Comparison of ENCODE assay signal across 8 mouse cellular contexts in the genomic region with DNA sequence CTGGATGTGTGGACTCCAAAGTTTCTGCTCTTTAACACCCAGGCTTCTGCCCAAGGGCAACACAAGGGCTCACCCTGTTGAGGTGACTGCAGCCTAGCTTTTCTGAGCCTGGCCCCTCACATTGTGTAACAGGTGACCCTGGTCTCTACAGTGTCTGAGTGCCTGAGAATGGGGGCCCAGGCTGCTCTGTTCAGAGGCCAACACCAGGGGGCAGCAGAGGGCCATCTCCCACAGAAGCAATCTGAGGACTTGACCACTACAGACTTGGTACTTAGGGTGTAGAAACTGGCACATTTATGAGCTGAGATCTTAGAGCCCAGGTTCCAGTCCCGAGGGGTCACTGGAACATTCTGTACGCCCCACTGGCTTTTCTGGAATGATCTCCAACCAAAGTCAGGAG. TPM values are rescaled to one million over a fixed set of nuclear protein-coding genes. Genes with fewer than 3 reads are reported as not detected.
A peak's percentile ranks its signal among the peaks of the same experiment; 100 is the strongest.
DNase-seq lines count a peak whose midpoint lies in the region; ATAC-seq and TF ChIP-seq lines count a peak whose summit lies in the region.

No protein-coding gene starts in this region.

- no peak for ATAC-seq in liver, embryonic 12.5 days
- peak; percentile 65 for ATAC-seq in granulocyte monocyte progenitor cell, adult 5-6 weeks (replicated peaks; ENCODE audit: poor library complexity, severe bottlenecking)
- peak; percentile 37; the same call in 1 of the 2 replicates for ATAC-seq in limb, embryonic 12.5 days (ENCODE audit: insufficient number of reproducible peaks, insufficient read depth, low FRiP score, low TSS enrichment, low read depth)
- peak; percentile 21; the same call in 1 of the 2 replicates for ATAC-seq in midbrain, postnatal 0 days (ENCODE audit: low FRiP score)

- H3K9ac ChIP-seq in liver, embryonic 12.5 days = no peak overlapping the region
- no peak overlapping the region for H3K9ac ChIP-seq in limb, embryonic 12.5 days (replicated peaks)
- no peak overlapping the region for H3K9ac ChIP-seq in midbrain, postnatal 0 days (replicated peaks; ENCODE audit: low read length, poor library complexity, severe bottlenecking)

- peaks cover 6% of the 10 kb centered on the region; the same call in 1 of the 2 replicates for H3K27me3 ChIP-seq in liver, embryonic 12.5 days (replicated peaks)
- no peaks in the 10 kb centered on the region for H3K27me3 ChIP-seq in kidney, adult 2 months (replicated peaks; ENCODE audit: control insufficient read depth, insufficient read depth, low read length)
- 0 out of 2 replicates have a peak, but pooled peaks cover 14% of the 10 kb centered on the region for H3K27me3 ChIP-seq in limb, embryonic 12.5 days
- H3K27me3 ChIP-seq in midbrain, postnatal 0 days (ENCODE audit: insufficient read depth, low read length) = no peaks in the 10 kb centered on the region

- H3K4me2 ChIP-seq in liver, embryonic 12.5 days = no peak overlapping the region
- no peak overlapping the region for H3K4me2 ChIP-seq in limb, embryonic 12.5 days
- H3K4me2 ChIP-seq in midbrain, postnatal 0 days (ENCODE audit: low read depth, low read length, poor library complexity, severe bottlenecking) = no peak overlapping the region

- H3K4me1 ChIP-seq in liver, embryonic 12.5 days = peaks cover 20% of the 10 kb centered on the region; the same call in 1 of the 2 replicates
- peaks cover 5% of the 10 kb centered on the region; the same call in 1 of the 2 replicates for H3K4me1 ChIP-seq in kidney, adult 2 months (ENCODE audit: control insufficient read depth, insufficient read depth, low read length)
- H3K4me1 ChIP-seq in limb, embryonic 12.5 days (replicated peaks) = peaks cover 24% of the 10 kb centered on the region
- H3K4me1 ChIP-seq in midbrain, postnatal 0 days (ENCODE audit: insufficient read depth, low read length) = no peaks in the 10 kb centered on the region

- H3K9me3 ChIP-seq in liver, embryonic 12.5 days (replicated peaks) = no peaks in the 10 kb centered on the region
- no peaks in the 10 kb centered on the region for H3K9me3 ChIP-seq in limb, embryonic 12.5 days
- no peaks in the 10 kb centered on the region for H3K9me3 ChIP-seq in midbrain, postnatal 0 days (ENCODE audit: low read length)

- DNase-seq in liver = peak; percentile 76
- peak; percentile 84 for DNase-seq in embryo, embryonic 10.5 days (ENCODE audit: low spot score)
- DNase-seq in kidney, adult 2 months = peak; percentile 80
- peak; percentile 65 for DNase-seq in midbrain, postnatal 0 days (ENCODE audit: low spot score)
- DNase-seq in spleen, postnatal 36 days (ENCODE audit: low spot score in 2 of 2) = peak; percentile 76 to 77

- no peak for TF ChIP-seq POLR2A in kidney, adult 2 months (IDR thresholded peaks at IDR 0.05; ENCODE audit: low read depth, low read length)

- peak; percentile 91 for TF ChIP-seq CTCF in kidney, adult 2 months (conservative IDR thresholded peaks at IDR 0.05; ENCODE audit: insufficient read depth, insufficient read length, low read depth, low read length)
- TF ChIP-seq CTCF in midbrain, postnatal 0 days (IDR thresholded peaks at IDR 0.05) = peak; percentile 97

- no peak overlapping the region for H3K4me3 ChIP-seq in liver, embryonic 12.5 days
- H3K4me3 ChIP-seq in kidney, adult 2 months (ENCODE audit: insufficient read depth, low read depth, low read length) = no peak overlapping the region
- H3K4me3 ChIP-seq in limb, embryonic 12.5 days (replicated peaks) = no peak overlapping the region
- H3K4me3 ChIP-seq in midbrain, postnatal 0 days (ENCODE audit: low read depth, low read length) = no peak overlapping the region

- no peak overlapping the region for H3K27ac ChIP-seq in liver, embryonic 12.5 days
- H3K27ac ChIP-seq in kidney, adult 2 months (ENCODE audit: insufficient read depth, low read depth, low read length) = no peak overlapping the region
- no peak overlapping the region for H3K27ac ChIP-seq in limb, embryonic 12.5 days
- H3K27ac ChIP-seq in midbrain, postnatal 0 days (ENCODE audit: low read depth, low read length) = no peak overlapping the region

- no peaks in the 10 kb centered on the region for H3K36me3 ChIP-seq in liver, embryonic 12.5 days
- H3K36me3 ChIP-seq in kidney, adult 2 months (ENCODE audit: control insufficient read depth, insufficient read depth, low read length) = no peaks in the 10 kb centered on the region
- H3K36me3 ChIP-seq in limb, embryonic 12.5 days = no peaks in the 10 kb centered on the region
- 0 out of 2 replicates have a peak, but pooled peaks cover 3% of the 10 kb centered on the region for H3K36me3 ChIP-seq in midbrain, postnatal 0 days (ENCODE audit: insufficient read depth, low read length)

- 14% methylated on average over 2 of the region's 2 CpGs for WGBS in liver, embryonic 12.5 days (ENCODE audit: insufficient replicate concordance)
- 15% methylated on average over 2 of the region's 2 CpGs for WGBS in kidney, adult 2 months
- WGBS in limb, embryonic 12.5 days = 11% methylated on average over 2 of the region's 2 CpGs
- 29% methylated on average over 2 of the region's 2 CpGs for WGBS in midbrain, postnatal 0 days

RNA-seq across cellular contexts. Expression of a gene that starts 10.2 kb away (rescaled TPM):
- 0.41 and 0.62 TPM in 2 replicates for polyA plus RNA-seq in liver, embryonic 12.5 days (2016; fragmentation: Nextera tagmentation; extraction: Ambion mirVana)
- total RNA-seq in granulocyte monocyte progenitor cell, adult 5-6 weeks (2014; fragmentation: Nextera tagmentation) = 3.1 TPM in 1 of 2 replicates, not detected in the other
- 1.2 TPM in 1 of 2 replicates, not detected in the other for total RNA-seq in granulocyte monocyte progenitor cell, adult 5-6 weeks (2017)
- polyA plus RNA-seq in kidney, adult 2 months (2012; rRNA removed) = 0.14 and 0.56 TPM in 2 replicates
- polyA plus RNA-seq in limb, embryonic 12.5 days (2016; fragmentation: Nextera tagmentation; extraction: Ambion mirVana) = 1.2 and 1.5 TPM in 2 replicates
- 1.2 and 1.8 TPM in 2 replicates for total RNA-seq in midbrain, postnatal 0 days (2014; rRNA removed)
- polyA plus RNA-seq in midbrain, postnatal 0 days (2015; fragmentation: Nextera tagmentation; extraction: Ambion mirVana) = 3.0 and 3.3 TPM in 2 replicates
